Mouse (Mus musculus) embryonic fibroblast, embryonic 13.5 days (primary cell): ENCODE measurements around the gene Dennd1a. TPM values are rescaled to one million over a fixed set of nuclear protein-coding genes. Genes with fewer than 3 reads are reported as not detected.

Source experiments
- H3K27ac ChIP-seq: 2 replicates; pipeline ENCODE4 v1.5.1; 2012; ENCODE audit warnings: low read length, control low read depth, inconsistent platforms; ENCODE audit not compliant: insufficient read depth
- H3K4me1 ChIP-seq: 2 replicates; pipeline ENCODE4 v1.6.1; 2011; ENCODE audit warnings: low read length; ENCODE audit not compliant: control insufficient read depth, insufficient read depth
- H3K4me3 ChIP-seq: 2 replicates; pipeline ENCODE4 v1.5.1; 2011; ENCODE audit warnings: mild to moderate bottlenecking, control low read depth, low read length; ENCODE audit not compliant: insufficient read depth
- CTCF ChIP-seq: IDR thresholded peaks from 2 replicates; pipeline ENCODE4 v1.5.1; 2011; ENCODE audit warnings: mild to moderate bottlenecking, control low read depth, low read length, moderate library complexity, borderline replicate concordance; ENCODE audit not compliant: insufficient read depth
- POLR2A ChIP-seq: IDR thresholded peaks from 2 replicates; pipeline ENCODE4 v1.6.1; 2011; ENCODE audit warnings: low read depth, mild to moderate bottlenecking, control low read depth, low read length, moderate library complexity
- polyA plus RNA-seq: library from polyadenylated mRNA; stranded (reverse); fragments of >200 nt; gene quantifications from 2 replicates; pipeline ENCODE4 v1.2.4, GENCODE M21; 2011; ENCODE audit warnings: low read depth; ENCODE audit not compliant: missing spikeins, insufficient read length

Dennd1a gene
- polyA plus RNA-seq, 1 experiment: 25.7 TPM

DNA sequence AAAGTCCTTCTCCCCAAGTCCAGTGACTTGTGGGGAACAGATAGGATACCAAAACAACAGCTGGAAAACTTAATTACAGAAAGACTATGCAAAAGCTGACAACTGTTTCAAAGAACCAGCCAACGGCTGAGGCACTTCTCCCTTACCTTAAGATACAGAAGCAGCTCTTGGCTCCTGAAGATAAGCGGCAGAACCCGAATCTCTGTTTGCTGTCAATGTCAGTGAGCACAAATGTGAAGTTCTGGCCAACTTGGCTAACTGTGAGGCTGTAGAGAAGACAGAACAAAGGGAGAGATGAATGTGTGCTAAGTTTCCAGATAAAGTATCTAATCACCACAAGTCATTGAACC lies 160.8 kb downstream of the Dennd1a start:
- Histone ChIP-seq H3K4me3 (no peak overlapping the region), H3K4me1 (no peaks in the 10 kb centered on the region; the same call in 1 of the 2 replicates), H3K27ac (no peak overlapping the region)
- TF ChIP-seq POLR2A (no peak), CTCF (no peak)

DNA sequence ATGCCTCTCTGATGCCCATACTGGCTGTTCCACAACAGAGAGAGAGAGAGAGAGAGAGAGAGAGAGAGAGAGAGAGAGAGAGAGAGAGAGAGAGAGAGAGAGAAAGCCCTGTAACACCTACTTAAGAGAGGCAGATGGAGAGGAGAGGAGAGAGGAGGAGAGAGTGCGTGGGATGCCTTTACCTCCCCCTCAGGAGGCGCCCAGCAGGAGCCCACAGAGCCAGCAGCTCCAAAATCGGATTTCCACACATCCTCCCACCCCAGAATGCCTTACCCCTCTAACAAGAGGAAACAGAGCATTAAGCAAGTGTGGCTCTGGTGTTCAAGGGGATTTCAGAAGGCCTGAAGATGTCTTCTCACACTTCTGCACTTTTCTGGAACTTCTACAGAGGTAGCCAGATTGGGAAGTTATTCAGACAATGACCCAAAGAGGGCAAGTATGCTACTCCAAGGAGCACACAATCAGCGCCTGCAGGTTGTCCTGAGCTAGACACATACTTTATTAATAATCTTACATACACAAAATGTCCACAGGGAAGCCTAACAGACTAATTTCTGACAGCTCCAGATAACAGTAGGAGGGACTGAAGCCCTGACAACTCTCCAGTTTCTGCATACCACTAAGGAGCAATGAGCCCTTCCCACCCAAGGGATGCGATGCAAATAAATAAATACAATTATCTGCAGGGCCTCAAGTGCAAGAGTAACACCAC lies 161.4 kb downstream of the Dennd1a start:
- no peaks in the 10 kb centered on the region; the same call in 1 of the 2 replicates for H3K4me1 ChIP-seq
- H3K4me3 ChIP-seq: no peak overlapping the region
- TF ChIP-seq CTCF (no peak), POLR2A (no peak)
- H3K27ac ChIP-seq: no peak overlapping the region

GRCm38 (mm10) chr2:38124727-38125126 lies 162.5 kb downstream of the Dennd1a start:
- Histone ChIP-seq H3K4me1 (no peaks in the 10 kb centered on the region), H3K27ac (no peak overlapping the region), H3K4me3 (no peak overlapping the region)
- TF ChIP-seq CTCF (no peak), POLR2A (no peak)

- no peak for TF ChIP-seq POLR2A
- no peak for TF ChIP-seq CTCF
Observed at GRCm38 (mm10) chr2:38115000-38115399, 172.2 kb downstream of the Dennd1a start.

GRCm38 (mm10) chr2:38111655-38112351 lies 175.4 kb downstream of the Dennd1a start:
- Histone ChIP-seq H3K4me3 (no peak overlapping the region), H3K4me1 (no peaks in the 10 kb centered on the region), H3K27ac (no peak overlapping the region)
- no peak for TF ChIP-seq CTCF
- no peak for TF ChIP-seq POLR2A

More at GRCm38 (mm10) chr2:38115000-38115399, 172.2 kb downstream of the Dennd1a start:
- no peaks in the 10 kb centered on the region for H3K4me1 ChIP-seq
- no peak overlapping the region for H3K27ac ChIP-seq
- no peak overlapping the region for H3K4me3 ChIP-seq

GRCm38 (mm10) chr2:38108586-38108985 lies 178.6 kb downstream of the Dennd1a start:
- TF ChIP-seq POLR2A: no peak
- no peak for TF ChIP-seq CTCF
- H3K4me1 ChIP-seq: no peaks in the 10 kb centered on the region
- no peak overlapping the region for H3K4me3 ChIP-seq
- H3K27ac ChIP-seq: no peak overlapping the region

DNA sequence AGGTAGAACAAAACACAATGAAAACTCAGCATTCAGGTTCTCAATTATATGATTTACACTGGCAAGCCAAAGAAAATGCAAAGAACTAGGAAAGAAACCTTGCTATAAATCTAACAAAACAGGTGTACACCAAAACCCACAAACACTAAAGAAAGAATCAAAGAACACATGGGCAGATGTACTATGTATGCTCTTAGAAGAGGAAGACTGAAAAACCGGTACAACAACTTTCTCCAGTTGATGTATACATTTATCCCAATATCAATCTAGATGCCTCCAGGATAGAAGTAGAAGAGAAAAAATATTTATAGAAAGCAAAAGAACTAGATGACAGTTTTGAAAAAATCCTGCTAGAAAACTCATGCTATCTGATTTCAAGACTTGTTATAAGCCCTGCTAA lies 184.5 kb downstream of the Dennd1a start:
- Histone ChIP-seq H3K4me3 (no peak overlapping the region), H3K27ac (no peak overlapping the region), H3K4me1 (no peaks in the 10 kb centered on the region)
- no peak for TF ChIP-seq POLR2A
- TF ChIP-seq CTCF: no peak

- TF ChIP-seq CTCF (no peak), POLR2A (no peak)
- Histone ChIP-seq H3K27ac (no peak overlapping the region), H3K4me3 (no peak overlapping the region), H3K4me1 (no peaks in the 10 kb centered on the region)
Observed at GRCm38 (mm10) chr2:38100289-38100688, 186.9 kb downstream of the Dennd1a start.

DNA sequence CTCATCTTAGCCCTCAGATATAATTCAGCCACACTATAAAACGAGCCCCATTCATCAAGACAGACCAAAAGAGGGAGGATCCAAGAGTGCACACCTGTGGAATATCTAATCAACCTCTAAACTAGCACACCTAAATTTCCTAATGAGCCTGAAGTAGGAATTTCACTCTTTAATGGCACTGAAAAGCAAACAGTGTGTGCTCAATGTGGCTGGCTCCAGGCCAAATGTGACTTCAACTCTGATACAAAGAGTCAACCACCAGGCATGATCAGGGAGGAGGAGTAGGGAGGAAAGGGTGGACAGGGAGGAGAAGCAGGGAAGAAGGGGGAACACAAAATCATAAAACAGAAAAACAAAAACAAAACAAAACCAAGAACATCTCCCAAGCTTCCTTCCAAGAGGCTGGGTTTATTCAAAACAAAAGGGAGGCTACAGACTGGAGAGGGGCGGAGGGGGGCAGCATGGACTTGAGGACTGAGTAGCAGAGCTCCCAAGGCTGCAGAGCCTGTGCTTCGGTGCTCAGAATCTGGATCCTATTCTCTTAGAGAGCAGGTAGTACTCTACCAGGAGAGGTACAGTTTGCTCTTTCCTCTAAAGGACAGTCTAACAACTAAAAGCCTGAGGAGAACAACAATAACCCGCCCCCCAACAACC lies 187.9 kb downstream of the Dennd1a start:
- Histone ChIP-seq H3K4me1 (no peaks in the 10 kb centered on the region), H3K27ac (no peak overlapping the region)

GRCm38 (mm10) chr2:38097469-38097868 lies 189.7 kb downstream of the Dennd1a start:
- no peak overlapping the region for H3K27ac ChIP-seq
- H3K4me1 ChIP-seq: no peaks in the 10 kb centered on the region
- no peak for TF ChIP-seq CTCF
- TF ChIP-seq POLR2A: no peak
- H3K4me3 ChIP-seq: no peak overlapping the region

More for the DNA sequence above, 187.9 kb downstream of the Dennd1a start:
- H3K4me3 ChIP-seq: no peak overlapping the region
- TF ChIP-seq CTCF (no peak), POLR2A (no peak)
